Mouse (Mus musculus) heart, postnatal 0 days (tissue): ENCODE results near the gene Oasl1.

Source experiments
- CTCF ChIP-seq: IDR thresholded peaks from 2 replicates; pipeline ENCODE4 v1.5.1; 2016; ENCODE audit warnings: antibody characterized with exemption, control low read depth, low read depth
- EP300 ChIP-seq: IDR thresholded peaks from 2 replicates; pipeline ENCODE4 v1.6.1; 2016; ENCODE audit warnings: antibody characterized with exemption, low read depth

DNA sequence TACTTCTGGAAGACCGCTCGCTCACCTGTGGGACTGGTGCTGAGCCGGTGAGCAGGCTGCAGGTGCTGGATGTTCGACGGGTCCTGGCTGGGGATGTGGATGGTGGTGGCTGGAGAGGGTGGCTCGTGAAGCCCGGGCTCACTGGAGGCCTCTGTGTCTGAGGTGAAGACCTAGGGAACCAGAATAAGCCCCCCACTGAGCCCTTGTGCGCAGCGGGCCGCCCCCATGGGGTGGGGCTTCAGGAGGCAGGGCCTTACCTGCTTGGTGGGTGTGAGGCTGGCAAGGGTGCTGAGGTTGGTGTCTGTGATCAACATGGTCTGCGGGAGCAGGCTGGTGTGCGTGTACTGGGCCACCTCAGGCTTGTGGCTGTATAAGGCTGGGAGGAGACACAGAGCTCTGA, 27.6 kb downstream of the Oasl1 start:
- TF ChIP-seq CTCF (no peak), EP300 (no peak)
